Mouse (Mus musculus): ENCODE data around the gene Gm9922. TPM values are rescaled to one million over a fixed set of nuclear protein-coding genes. Genes with fewer than 3 reads are reported as not detected.

Gene Gm9922
- polyA plus RNA-seq, 1 experiment: not detected

GRCm38 (mm10) chr14:101704479-101704878, 25.1 kb downstream of the Gm9922 start:
- no peak overlapping the region for H3K27ac ChIP-seq (ENCODE audit: insufficient read depth, low read depth, low read length)
- H3K4me1 ChIP-seq (ENCODE audit: control insufficient read depth, insufficient read depth, low read length): no peaks in the 10 kb centered on the region
- no peak overlapping the region for H3K4me3 ChIP-seq (ENCODE audit: insufficient read depth, low read length)
- TF ChIP-seq CTCF (IDR thresholded peaks at IDR 0.05; ENCODE audit: low read depth, low read length) (no peak), POLR2A (IDR thresholded peaks at IDR 0.05; ENCODE audit: borderline replicate concordance, low read depth, low read length) (no peak)

GRCm38 (mm10) chr14:101688406-101688805, 41.2 kb downstream of the Gm9922 start:
- TF ChIP-seq CTCF (IDR thresholded peaks at IDR 0.05; ENCODE audit: low read depth, low read length) (no peak), POLR2A (IDR thresholded peaks at IDR 0.05; ENCODE audit: borderline replicate concordance, low read depth, low read length) (no peak)
- Histone ChIP-seq H3K4me1 (ENCODE audit: control insufficient read depth, insufficient read depth, low read length) (no peaks in the 10 kb centered on the region), H3K27ac (ENCODE audit: insufficient read depth, low read depth, low read length) (no peak overlapping the region), H3K4me3 (ENCODE audit: insufficient read depth, low read length) (no peak overlapping the region)

GRCm38 (mm10) chr14:101687696-101688095, 41.9 kb downstream of the Gm9922 start:
- Histone ChIP-seq H3K4me1 (ENCODE audit: control insufficient read depth, insufficient read depth, low read length) (no peaks in the 10 kb centered on the region), H3K27ac (ENCODE audit: insufficient read depth, low read depth, low read length) (no peak overlapping the region), H3K4me3 (ENCODE audit: insufficient read depth, low read length) (no peak overlapping the region)
- no peak for TF ChIP-seq POLR2A (IDR thresholded peaks at IDR 0.05; ENCODE audit: borderline replicate concordance, low read depth, low read length)
- no peak for TF ChIP-seq CTCF (IDR thresholded peaks at IDR 0.05; ENCODE audit: low read depth, low read length)

Other genes with a start within 250 kb of the Gm9922 start
- gene Tbc1d4, start 120.6 kb downstream of the Gm9922 start, polyA plus RNA-seq (2012; ENCODE audit: insufficient read depth, insufficient read length, missing spikeins): 17.2 and 18.4 TPM in 2 replicates
- gene Commd6, start 89.1 kb downstream of the Gm9922 start, polyA plus RNA-seq (2012; ENCODE audit: insufficient read depth, insufficient read length, missing spikeins): 50.4 and 56.2 TPM in 2 replicates
- gene Uchl3, start 75.8 kb downstream of the Gm9922 start, polyA plus RNA-seq (2012; ENCODE audit: insufficient read depth, insufficient read length, missing spikeins): 27.3 and 33.3 TPM in 2 replicates
- gene Lmo7, start 143 bp upstream of the Gm9922 start, polyA plus RNA-seq (2012; ENCODE audit: insufficient read depth, insufficient read length, missing spikeins): 0.28 TPM in 1 of 2 replicates, not detected in the other